Mouse (Mus musculus): ENCODE results near the gene Cetn4.

- no peak for TF ChIP-seq CTCF (IDR thresholded peaks at IDR 0.05; ENCODE audit: extremely low read depth, insufficient read depth, low read length)
- peak; percentile 62 for TF ChIP-seq POLR2A (IDR thresholded peaks at IDR 0.05; ENCODE audit: extremely low read depth, insufficient read depth, low read length)
Observed at GRCm38 (mm10) chr3:37312370-37312941, at the start of gene Cetn4, which contains the start of gene Bbs12.
